Mouse (Mus musculus) adrenal gland, postnatal 25 days (tissue): ENCODE data around the gene 1700092M07Rik. TPM values are rescaled to one million over a fixed set of nuclear protein-coding genes. Genes with fewer than 3 reads are reported as not detected.

Experiments
- microRNA-seq, 2 experiments: library from miRNA; unstranded; fragments of <30 nt; microRNA quantifications; one replicate each; pipeline ENCODE4 v1.2.0; 2021
- total RNA-seq: library from RNA; stranded (reverse); gene quantifications from 2 replicates; pipeline ENCODE4 v1.2.3, GENCODE M21; 2021

The 1700092M07Rik gene
- total RNA-seq, 1 experiment from 2014 or later, result 2.6 TPM

Small RNAs within 50 kb of the gene (microRNA-seq; reads per million reads assigned to microRNA genes)
- gene Mir6992, result 0 reads per million in 2 experiments

Other genes with a start within 250 kb of the 1700092M07Rik start
- gene Slc22a8, start 149.5 kb upstream of the 1700092M07Rik start, total RNA-seq, result 0.24 TPM in 1 of 2 replicates, not detected in the other
- not detected in 2 replicates for gene Slc22a6, start 122.7 kb upstream of the 1700092M07Rik start, total RNA-seq
- 1.6 and 2.4 TPM in 2 replicates for gene Chrm1, start 76.9 kb upstream of the 1700092M07Rik start, total RNA-seq
- 269 and 403 TPM in 2 replicates for gene Slc3a2, start 17.3 kb upstream of the 1700092M07Rik start, total RNA-seq
- 52.0 and 57.7 TPM in 2 replicates for gene Wdr74, start 4.9 kb upstream of the 1700092M07Rik start, total RNA-seq
- gene Stx5a, start 695 bp downstream of the 1700092M07Rik start, total RNA-seq, result 92.3 and 106 TPM in 2 replicates
- gene Nxf1, start 16.4 kb downstream of the 1700092M07Rik start, total RNA-seq, result 128 and 179 TPM in 2 replicates
- 122 and 123 TPM in 2 replicates for gene Tmem223, start 30.3 kb downstream of the 1700092M07Rik start, total RNA-seq
- 56.4 and 75.9 TPM in 2 replicates for gene Tmem179b, start 33.7 kb downstream of the 1700092M07Rik start, total RNA-seq
- 15.1 and 23.1 TPM in 2 replicates for gene Taf6l, start 45.7 kb downstream of the 1700092M07Rik start, total RNA-seq
- 96.3 and 103 TPM in 2 replicates for gene Polr2g, start 57.9 kb downstream of the 1700092M07Rik start, total RNA-seq
- gene Zbtb3, start 61.8 kb downstream of the 1700092M07Rik start, total RNA-seq, result 2.4 and 3.9 TPM in 2 replicates
- 32.7 and 41.1 TPM in 2 replicates for gene Ttc9c, start 78.6 kb downstream of the 1700092M07Rik start, total RNA-seq
- 72.0 and 83.0 TPM in 2 replicates for gene Hnrnpul2, start 79.3 kb downstream of the 1700092M07Rik start, total RNA-seq
- 23.5 TPM in 1 of 2 replicates, not detected in the other for gene AC129217.1, start 89.1 kb downstream of the 1700092M07Rik start, total RNA-seq
- gene Bscl2, start 96.7 kb downstream of the 1700092M07Rik start, total RNA-seq, result 139 and 169 TPM in 2 replicates
- gene Gng3, start 98.5 kb downstream of the 1700092M07Rik start, total RNA-seq, result 5.3 and 6.1 TPM in 2 replicates
- gene Lrrn4cl, start 110.0 kb downstream of the 1700092M07Rik start, total RNA-seq, result 1.4 and 1.8 TPM in 2 replicates
- gene Ubxn1, start 130.8 kb downstream of the 1700092M07Rik start, total RNA-seq, result 206 and 217 TPM in 2 replicates
- gene Uqcc3, start 140.2 kb downstream of the 1700092M07Rik start, total RNA-seq, result 70.0 and 72.2 TPM in 2 replicates
- 5.9 and 23.7 TPM in 2 replicates for gene Lbhd1, start 143.0 kb downstream of the 1700092M07Rik start, total RNA-seq
- not detected in 2 replicates for gene Gm49403, start 143.2 kb downstream of the 1700092M07Rik start, total RNA-seq
- gene 1810009A15Rik, start 148.1 kb downstream of the 1700092M07Rik start, total RNA-seq, result 48.8 and 57.4 TPM in 2 replicates
- gene Gm49416, start 148.2 kb downstream of the 1700092M07Rik start, total RNA-seq, result not detected in 2 replicates
- gene Ints5, start 152.3 kb downstream of the 1700092M07Rik start, total RNA-seq, result 23.5 and 26.7 TPM in 2 replicates
- 196 and 200 TPM in 2 replicates for gene Ganab, start 157.4 kb downstream of the 1700092M07Rik start, total RNA-seq
- 58.5 and 60.9 TPM in 2 replicates for gene B3gat3, start 179.7 kb downstream of the 1700092M07Rik start, total RNA-seq
- gene Rom1, start 188.6 kb downstream of the 1700092M07Rik start, total RNA-seq, result 33.4 and 33.8 TPM in 2 replicates
- gene Eml3, start 188.8 kb downstream of the 1700092M07Rik start, total RNA-seq, result 57.2 and 67.5 TPM in 2 replicates
- 98.6 and 104 TPM in 2 replicates for gene Mta2, start 201.2 kb downstream of the 1700092M07Rik start, total RNA-seq
- gene Tut1, start 213.1 kb downstream of the 1700092M07Rik start, total RNA-seq, result 23.1 and 23.6 TPM in 2 replicates
- gene Eef1g, start 226.3 kb downstream of the 1700092M07Rik start, total RNA-seq, result 327 and 416 TPM in 2 replicates
- gene Ahnak, start 248.6 kb downstream of the 1700092M07Rik start, total RNA-seq, result 93.0 and 106 TPM in 2 replicates